In the genomic region with DNA sequence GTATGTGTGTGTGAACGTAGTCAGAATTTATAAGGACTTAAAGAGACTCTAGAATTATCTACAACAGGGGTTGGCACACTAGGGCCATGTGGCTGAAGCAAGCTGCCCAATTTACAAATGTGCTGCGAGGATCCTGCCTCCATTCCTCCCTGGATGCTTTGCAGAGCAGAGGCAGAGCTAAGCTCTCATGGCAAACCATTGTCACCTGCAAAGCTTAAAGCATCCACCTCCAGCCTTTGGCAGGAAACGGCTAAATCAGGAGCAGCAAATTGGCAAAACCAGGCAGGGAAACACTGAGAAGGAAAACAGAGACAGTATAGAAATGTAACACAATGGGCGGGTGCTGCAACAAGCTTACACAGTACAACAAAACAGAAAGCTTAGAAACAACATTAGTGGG, we compare ENCODE assay signal across 25 mouse cellular contexts.
"Had no signal": no experiment of that assay in that cellular context is flagged by ENCODE, and none has a peak within 500 bp of the region (broad histone marks: within the 10 kb centered on the region; RNA-seq: fewer than 3 reads in every experiment).

No protein-coding gene starts in this region.

- H3K27ac ChIP-seq: heart, adult 2 months; heart, embryonic 13.5 days; heart, embryonic 15.5 days; hindbrain, embryonic 15.5 days; hindbrain, postnatal 0 days; kidney, embryonic 15.5 days; kidney, postnatal 0 days; limb, embryonic 13.5 days; limb, embryonic 15.5 days had no signal

- H3K9ac ChIP-seq: heart, embryonic 13.5 days; heart, embryonic 15.5 days; hindbrain, embryonic 13.5 days; hindbrain, embryonic 15.5 days; kidney, embryonic 15.5 days; limb, embryonic 13.5 days; limb, embryonic 15.5 days had no signal

- ATAC-seq: hindbrain, postnatal 0 days; intestine, embryonic 16.5 days had no signal

- H3K4me1 ChIP-seq: heart, embryonic 15.5 days; hindbrain, embryonic 15.5 days; kidney, embryonic 15.5 days; limb, embryonic 15.5 days had no signal

- H3K27me3 ChIP-seq: heart, embryonic 13.5 days; heart, embryonic 15.5 days; hindbrain, embryonic 13.5 days; hindbrain, embryonic 15.5 days; kidney, embryonic 15.5 days; limb, embryonic 13.5 days; limb, embryonic 15.5 days had no signal

- H3K9me3 ChIP-seq: heart, embryonic 13.5 days; heart, embryonic 15.5 days; hindbrain, embryonic 13.5 days; hindbrain, embryonic 15.5 days; kidney, embryonic 15.5 days; limb, embryonic 13.5 days; limb, embryonic 15.5 days had no signal

- H3K36me3 ChIP-seq: heart, embryonic 13.5 days; heart, embryonic 15.5 days; kidney, embryonic 15.5 days; limb, embryonic 15.5 days had no signal

- H3K4me3 ChIP-seq: heart, adult 2 months; heart, embryonic 13.5 days; heart, embryonic 15.5 days; hindbrain, embryonic 13.5 days; hindbrain, embryonic 15.5 days; kidney, embryonic 15.5 days; limb, embryonic 13.5 days; limb, embryonic 15.5 days had no signal

- DNase-seq: gastrocnemius, postnatal 14 days; gastrocnemius, postnatal 36 days; heart, adult 11 months; heart, adult 2 months; heart, postnatal 14 days; heart, postnatal 36 days; kidney, adult 11 months; kidney, adult 2 months; kidney, adult 9 months; kidney, postnatal 14 days; kidney, postnatal 36 days; layer of hippocampus, adult 9-11 months; layer of hippocampus, postnatal 36 days; left cerebral cortex, postnatal 4 days had no signal

- H3K4me2 ChIP-seq: heart, embryonic 11.5 days; heart, embryonic 13.5 days; heart, embryonic 15.5 days; hindbrain, embryonic 13.5 days; hindbrain, embryonic 15.5 days; kidney, embryonic 15.5 days; limb, embryonic 13.5 days; limb, embryonic 15.5 days had no signal
